Mouse (Mus musculus): ENCODE results near the gene Nek2. TPM values are rescaled to one million over a fixed set of nuclear protein-coding genes. Genes with fewer than 3 reads are reported as not detected.

Gene Nek2
- polyA plus RNA-seq, 1 experiment from 2014 or later: 10.3 TPM

GRCm38 (mm10) chr1:191846667-191847066 is 25.4 kb downstream of the Nek2 start:
- no peaks in the 10 kb centered on the region for H3K27me3 ChIP-seq
- no peak for ATAC-seq (ENCODE audit: low FRiP score)
- H3K4me1 ChIP-seq (replicated peaks): no peaks in the 10 kb centered on the region
- H3K36me3 ChIP-seq: no peaks in the 10 kb centered on the region
- H3K4me2 ChIP-seq: no peak overlapping the region
- H3K9me3 ChIP-seq: no peaks in the 10 kb centered on the region
- no peak overlapping the region for H3K27ac ChIP-seq
- 78% methylated on average over 5 of the region's 5 CpGs for WGBS
- no peak overlapping the region for H3K4me3 ChIP-seq
- H3K9ac ChIP-seq: no peak overlapping the region

- 79% methylated on average over 4 of the region's 4 CpGs for WGBS
- no peak for ATAC-seq (ENCODE audit: low FRiP score)
- Histone ChIP-seq H3K9ac (no peak overlapping the region), H3K4me3 (no peak overlapping the region), H3K4me1 (replicated peaks) (no peaks in the 10 kb centered on the region), H3K27me3 (no peaks in the 10 kb centered on the region), H3K36me3 (no peaks in the 10 kb centered on the region), H3K4me2 (no peak overlapping the region), H3K27ac (no peak overlapping the region), H3K9me3 (no peaks in the 10 kb centered on the region)
Observed at GRCm38 (mm10) chr1:191849501-191849900, 28.3 kb downstream of the Nek2 start.

GRCm38 (mm10) chr1:191853442-191853841 is 32.2 kb downstream of the Nek2 start:
- Histone ChIP-seq H3K4me2 (no peak overlapping the region), H3K4me1 (replicated peaks) (no peaks in the 10 kb centered on the region), H3K9ac (no peak overlapping the region), H3K36me3 (no peaks in the 10 kb centered on the region), H3K9me3 (no peaks in the 10 kb centered on the region), H3K27me3 (no peaks in the 10 kb centered on the region), H3K27ac (no peak overlapping the region), H3K4me3 (no peak overlapping the region)
- 85% methylated on average over 9 of the region's 9 CpGs for WGBS
- no peak for ATAC-seq (ENCODE audit: low FRiP score)

GRCm38 (mm10) chr1:191854716-191855115 is 33.5 kb downstream of the Nek2 start:
- Histone ChIP-seq H3K4me3 (no peak overlapping the region), H3K9ac (no peak overlapping the region), H3K27ac (no peak overlapping the region), H3K4me2 (no peak overlapping the region), H3K36me3 (no peaks in the 10 kb centered on the region), H3K4me1 (replicated peaks) (no peaks in the 10 kb centered on the region), H3K27me3 (no peaks in the 10 kb centered on the region), H3K9me3 (no peaks in the 10 kb centered on the region)
- 81% methylated on average over 5 of the region's 5 CpGs for WGBS
- ATAC-seq (ENCODE audit: low FRiP score): no peak

- Histone ChIP-seq H3K27ac (no peak overlapping the region), H3K4me3 (no peak overlapping the region), H3K4me1 (replicated peaks) (no peaks in the 10 kb centered on the region), H3K4me2 (no peak overlapping the region), H3K9ac (no peak overlapping the region), H3K9me3 (no peaks in the 10 kb centered on the region), H3K36me3 (no peaks in the 10 kb centered on the region), H3K27me3 (no peaks in the 10 kb centered on the region)
- WGBS: 85% methylated on average over 10 of the region's 10 CpGs
- ATAC-seq (ENCODE audit: low FRiP score): no peak
Observed at GRCm38 (mm10) chr1:191855136-191855878, 34.1 kb downstream of the Nek2 start.

GRCm38 (mm10) chr1:191856886-191857651 is 35.8 kb downstream of the Nek2 start:
- Histone ChIP-seq H3K4me2 (no peak overlapping the region), H3K9ac (no peak overlapping the region), H3K9me3 (no peaks in the 10 kb centered on the region), H3K4me3 (no peak overlapping the region), H3K36me3 (no peaks in the 10 kb centered on the region), H3K27ac (no peak overlapping the region), H3K27me3 (no peaks in the 10 kb centered on the region), H3K4me1 (replicated peaks) (no peaks in the 10 kb centered on the region)
- WGBS: 82% methylated on average over 5 of the region's 5 CpGs
- ATAC-seq (ENCODE audit: low FRiP score): no peak

GRCm38 (mm10) chr1:191858136-191858535 is 36.9 kb downstream of the Nek2 start:
- no peaks in the 10 kb centered on the region for H3K27me3 ChIP-seq
- H3K4me2 ChIP-seq: no peak overlapping the region
- H3K36me3 ChIP-seq: no peaks in the 10 kb centered on the region
- no peaks in the 10 kb centered on the region for H3K9me3 ChIP-seq
- no peak for ATAC-seq (ENCODE audit: low FRiP score)
- H3K4me3 ChIP-seq: no peak overlapping the region
- no peaks in the 10 kb centered on the region for H3K4me1 ChIP-seq (replicated peaks)
- no peak overlapping the region for H3K9ac ChIP-seq
- no peak overlapping the region for H3K27ac ChIP-seq

GRCm38 (mm10) chr1:191859847-191860246 is 38.6 kb downstream of the Nek2 start:
- ATAC-seq (ENCODE audit: low FRiP score): no peak
- Histone ChIP-seq H3K4me2 (no peak overlapping the region), H3K4me3 (no peak overlapping the region), H3K9me3 (no peaks in the 10 kb centered on the region), H3K9ac (no peak overlapping the region), H3K27me3 (no peaks in the 10 kb centered on the region), H3K4me1 (replicated peaks) (no peaks in the 10 kb centered on the region), H3K27ac (no peak overlapping the region), H3K36me3 (no peaks in the 10 kb centered on the region)
- WGBS: 94% methylated on average over 3 of the region's 3 CpGs

GRCm38 (mm10) chr1:191861247-191861646 is 40.0 kb downstream of the Nek2 start:
- Histone ChIP-seq H3K36me3 (no peaks in the 10 kb centered on the region), H3K4me1 (replicated peaks) (no peaks in the 10 kb centered on the region), H3K27ac (no peak overlapping the region), H3K4me3 (no peak overlapping the region), H3K4me2 (no peak overlapping the region), H3K9me3 (no peaks in the 10 kb centered on the region), H3K27me3 (no peaks in the 10 kb centered on the region), H3K9ac (no peak overlapping the region)
- WGBS: 82% methylated on average over 5 of the region's 5 CpGs
- ATAC-seq (ENCODE audit: low FRiP score): no peak

GRCm38 (mm10) chr1:191863833-191864550 is 42.7 kb downstream of the Nek2 start:
- ATAC-seq (ENCODE audit: low FRiP score): no peak
- Histone ChIP-seq H3K4me1 (replicated peaks) (no peaks in the 10 kb centered on the region), H3K4me2 (no peak overlapping the region), H3K27ac (no peak overlapping the region), H3K9ac (no peak overlapping the region), H3K9me3 (no peaks in the 10 kb centered on the region), H3K27me3 (no peaks in the 10 kb centered on the region), H3K4me3 (no peak overlapping the region), H3K36me3 (no peaks in the 10 kb centered on the region)
- 81% methylated on average over 4 of the region's 4 CpGs for WGBS

- Histone ChIP-seq H3K9me3 (no peaks in the 10 kb centered on the region), H3K27ac (no peak overlapping the region), H3K27me3 (no peaks in the 10 kb centered on the region), H3K36me3 (no peaks in the 10 kb centered on the region), H3K9ac (no peak overlapping the region), H3K4me1 (replicated peaks) (no peaks in the 10 kb centered on the region), H3K4me2 (no peak overlapping the region), H3K4me3 (no peak overlapping the region)
- no peak for ATAC-seq (ENCODE audit: low FRiP score)
- WGBS: 88% methylated on average over 8 of the region's 8 CpGs
Observed at GRCm38 (mm10) chr1:191864551-191865027, 43.3 kb downstream of the Nek2 start.

- H3K4me1 ChIP-seq (replicated peaks): no peaks in the 10 kb centered on the region
- no peak overlapping the region for H3K9ac ChIP-seq
- H3K4me2 ChIP-seq: no peak overlapping the region
- no peak overlapping the region for H3K4me3 ChIP-seq
- no peaks in the 10 kb centered on the region for H3K9me3 ChIP-seq
- WGBS: 87% methylated on average over 6 of the region's 6 CpGs
- no peak overlapping the region for H3K27ac ChIP-seq
- H3K27me3 ChIP-seq: no peaks in the 10 kb centered on the region
- H3K36me3 ChIP-seq: no peaks in the 10 kb centered on the region
- ATAC-seq (ENCODE audit: low FRiP score): no peak
Observed at GRCm38 (mm10) chr1:191872076-191872710, 50.9 kb downstream of the Nek2 start.
